Mouse (Mus musculus) ovary, postnatal 14 days (tissue): ENCODE measurements at regions not wholly inside any gene's neighbourhood (a gene's known extent, or its start where the extent isn't known, plus 50 kb on each side); places are given as distances from the start of the nearest gene placed in this dataset.

Source experiments
- DNase-seq: peaks from one replicate; pipeline ENCODE4 v3.0.0; 2022; ENCODE audit warnings: low spot score

DNA sequence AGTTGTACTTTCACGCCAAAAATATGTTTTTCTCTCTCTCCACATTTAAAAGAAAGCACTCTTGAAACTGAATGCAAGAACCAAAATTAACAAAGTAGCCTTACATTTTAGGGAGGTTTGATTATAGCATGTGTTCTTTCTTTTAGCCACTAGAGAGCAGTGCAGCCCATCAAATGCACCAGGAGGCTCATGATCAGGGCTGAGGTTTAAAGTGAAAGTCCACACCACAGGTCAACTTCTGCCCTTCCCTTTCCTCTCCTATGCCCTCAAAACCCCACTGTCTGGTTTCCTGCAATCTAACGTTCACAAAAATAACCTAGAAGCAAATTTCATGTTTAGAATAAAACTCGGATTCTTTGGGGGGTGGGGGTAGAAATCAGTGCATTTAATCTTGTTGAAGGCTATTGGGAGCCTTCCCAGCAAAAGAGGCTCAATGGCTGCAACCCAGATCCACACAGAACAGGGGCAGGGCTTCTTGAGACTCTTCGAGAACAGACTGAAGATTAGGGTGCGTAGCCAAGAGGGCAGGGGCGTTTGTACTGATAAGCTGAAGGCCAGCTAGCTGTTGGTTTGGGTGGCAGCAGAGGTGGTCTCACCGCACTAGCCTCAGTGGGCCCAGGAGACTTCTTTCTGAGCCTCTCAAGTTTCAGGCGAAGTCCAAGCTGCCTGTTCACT, 59.3 kb upstream of the Zfp770 start:
- DNase-seq: peak; percentile 33

DNA sequence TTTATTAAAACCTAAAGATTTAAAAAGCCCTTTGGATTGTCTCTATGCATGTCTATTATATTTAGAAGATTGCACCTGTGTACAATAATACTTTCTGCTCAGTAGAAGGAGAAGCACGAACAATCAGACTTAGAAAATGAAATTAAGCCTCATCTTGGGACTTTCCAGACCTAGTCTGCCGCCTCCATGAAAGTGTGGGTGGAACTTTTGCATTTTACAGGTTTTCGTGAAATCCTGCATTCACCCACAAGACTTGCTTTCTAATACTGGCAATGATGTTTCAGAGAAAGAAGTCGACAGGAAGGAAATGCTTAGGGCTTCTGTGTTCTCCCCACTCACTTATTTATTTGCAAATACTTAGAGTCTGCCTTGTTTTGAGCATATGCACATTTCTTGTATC, 58.3 kb upstream of the Zfp770 start:
- DNase-seq: no peak
